Mouse (Mus musculus) adrenal gland, postnatal 36 days (tissue): Measurements from ENCODE around the gene Spns3. TPM values are rescaled to one million over a fixed set of nuclear protein-coding genes. Genes with fewer than 3 reads are reported as not detected.
"Not testable (repeated sequence)": the region's sequence is repeated elsewhere in the genome, so short reads cannot be mapped to it uniquely, and the experiment has no call there.

Experiments
- DNase-seq, 2 experiments: peaks; one replicate each; pipeline ENCODE4 v3.0.0; 2021; ENCODE audit warnings: mixed read lengths in 1 of 2
- total RNA-seq, 2 experiments: library from RNA; stranded (reverse); gene quantifications; 2 replicates each; pipeline ENCODE4 v1.2.3; 2021

Gene Spns3
- total RNA-seq, 2 experiments from 2014 or later = 0.13 to 0.23 TPM

DNA sequence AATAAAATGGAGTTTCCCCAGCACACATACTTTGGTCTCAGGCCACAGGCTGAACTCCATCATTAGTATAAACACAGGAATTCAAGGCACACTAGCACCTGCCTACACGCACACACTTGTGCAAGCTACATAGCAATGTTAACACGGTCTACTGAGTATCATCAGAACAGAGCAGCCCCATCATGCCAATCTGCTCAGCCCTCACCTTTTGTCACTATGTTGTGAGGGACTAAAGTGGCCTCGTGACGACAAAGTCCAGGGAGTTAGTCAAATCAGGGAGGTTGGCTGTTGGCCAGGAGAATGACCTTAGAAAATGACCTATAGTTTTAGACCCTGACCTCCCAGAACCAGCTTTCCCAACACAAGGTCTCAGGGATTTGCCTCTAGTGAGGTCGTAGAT, 7.8 kb upstream of the Spns3 start:
- DNase-seq = no peak

DNA sequence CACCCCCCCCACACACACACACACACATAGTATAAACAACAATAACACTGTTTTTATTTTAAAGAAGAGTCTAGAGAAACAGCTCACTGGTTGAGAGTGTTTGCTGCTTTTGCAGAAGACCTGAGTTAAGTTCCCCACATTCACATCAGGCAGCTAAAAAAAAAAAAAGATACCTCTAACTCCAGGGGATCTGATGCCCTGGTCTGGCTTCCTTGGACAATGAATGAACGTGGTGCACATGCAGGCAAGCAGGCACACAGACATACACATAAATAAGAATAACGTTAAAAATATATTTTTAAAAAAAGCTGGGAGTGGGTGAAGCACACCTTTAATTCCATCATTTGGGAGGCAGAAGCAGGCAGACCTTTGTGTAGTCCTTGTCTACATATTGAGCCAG, 6.6 kb upstream of the Spns3 start:
- DNase-seq = no peak

DNA sequence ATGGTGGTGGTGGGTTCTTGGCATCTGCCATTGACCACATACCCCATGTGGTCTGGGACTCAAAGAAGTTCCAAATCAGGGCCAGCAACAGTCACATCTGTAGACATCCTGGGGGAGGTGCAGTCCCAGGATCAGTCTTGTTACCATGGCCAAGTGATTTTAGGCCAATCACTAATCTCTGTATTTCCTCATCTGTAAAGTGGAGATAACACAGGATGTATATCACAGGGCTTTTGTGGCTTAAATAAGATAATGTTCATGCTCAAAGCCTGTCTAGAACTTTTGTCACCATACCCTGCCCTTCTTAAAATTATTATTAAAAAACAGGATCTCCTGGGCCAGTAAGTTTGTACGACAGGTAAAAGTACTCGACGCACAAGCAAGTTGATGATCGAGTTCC, 6.2 kb upstream of the Spns3 start:
- DNase-seq = no peak

DNA sequence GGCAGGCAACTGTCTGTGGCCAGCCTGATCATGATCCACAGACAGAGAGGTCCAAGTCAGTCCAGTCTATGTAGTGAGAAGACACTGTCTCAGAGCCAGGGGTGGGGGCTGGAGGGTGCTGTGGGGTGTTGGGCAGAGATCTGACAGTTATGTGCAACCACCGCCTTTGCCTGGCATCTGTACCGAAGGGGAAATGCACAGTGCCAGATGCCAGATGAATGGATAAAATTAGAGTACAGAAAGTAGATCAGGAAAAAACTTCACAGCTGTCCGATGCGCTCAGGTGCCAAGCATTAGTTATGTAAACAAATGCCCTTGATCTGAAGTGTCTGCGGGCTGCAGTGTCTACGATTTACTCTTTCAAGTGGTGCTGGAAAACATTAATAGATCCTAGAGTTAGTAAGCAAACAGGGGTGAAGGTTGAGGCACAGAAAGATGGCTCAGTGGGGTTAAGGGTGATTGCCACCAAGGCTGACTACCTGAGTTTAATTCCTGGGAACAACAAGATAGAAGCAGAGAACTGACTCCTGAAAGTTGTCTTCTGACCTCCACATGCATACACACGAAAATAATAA, 1.3 kb upstream of the Spns3 start:
- no peak for DNase-seq

GRCm38 (mm10) chr11:72547181-72547580, 3.1 kb downstream of the Spns3 start:
- DNase-seq = no peak

DNA sequence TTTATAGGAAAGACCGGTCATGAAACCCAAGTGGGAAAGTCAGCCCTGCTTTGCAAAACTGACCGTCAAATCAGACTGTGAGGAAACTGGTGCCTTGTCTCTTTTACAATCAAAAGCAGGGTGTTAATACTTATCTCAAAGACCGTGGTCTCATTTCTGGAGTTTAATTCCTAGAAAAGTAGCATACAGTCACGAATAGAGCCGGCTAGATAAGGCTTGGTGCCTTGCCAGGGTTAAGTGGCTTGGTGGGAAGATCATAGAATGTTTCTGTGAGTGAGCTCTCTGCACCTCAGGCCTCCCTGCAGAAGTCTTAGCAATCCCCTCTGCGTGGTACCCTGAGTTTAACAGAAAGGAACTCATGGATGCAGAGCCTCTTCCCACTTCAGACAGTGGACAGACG, 5.6 kb downstream of the Spns3 start:
- no peak for DNase-seq

- DNase-seq = not testable (repeated sequence)
Measured at GRCm38 (mm10) chr11:72543692-72544091, 6.6 kb downstream of the Spns3 start.

- no peak for DNase-seq
Measured at GRCm38 (mm10) chr11:72542586-72542985, 7.7 kb downstream of the Spns3 start.

- no peak for DNase-seq
Measured at GRCm38 (mm10) chr11:72541928-72542327, 8.4 kb downstream of the Spns3 start.

- peak; percentile 61 for DNase-seq
Measured at GRCm38 (mm10) chr11:72540437-72540836, 9.9 kb downstream of the Spns3 start.

DNA sequence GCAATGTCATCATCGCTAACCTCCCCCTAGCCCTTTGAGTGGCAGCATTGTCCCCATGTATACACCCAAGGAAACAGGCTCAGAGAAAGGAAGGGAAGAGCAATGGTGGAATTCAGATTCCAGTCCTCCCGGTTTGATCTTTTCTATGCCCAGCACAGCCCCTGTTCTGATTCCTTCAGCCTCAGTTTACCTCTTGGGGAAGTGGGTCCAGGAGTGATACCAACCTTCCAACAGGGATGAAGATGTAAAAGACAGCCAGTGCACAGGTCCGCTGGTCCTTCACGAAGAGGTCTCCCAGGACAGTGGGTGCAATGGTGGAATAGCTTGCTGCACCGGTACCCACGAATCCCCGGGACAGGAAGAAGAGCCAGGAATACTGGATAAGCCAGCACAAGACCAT, 11.5 kb downstream of the Spns3 start:
- DNase-seq = no peak

GRCm38 (mm10) chr11:72538037-72538755, 12.1 kb downstream of the Spns3 start:
- peak in 1 of 2 experiments; percentile 53 for DNase-seq

DNA sequence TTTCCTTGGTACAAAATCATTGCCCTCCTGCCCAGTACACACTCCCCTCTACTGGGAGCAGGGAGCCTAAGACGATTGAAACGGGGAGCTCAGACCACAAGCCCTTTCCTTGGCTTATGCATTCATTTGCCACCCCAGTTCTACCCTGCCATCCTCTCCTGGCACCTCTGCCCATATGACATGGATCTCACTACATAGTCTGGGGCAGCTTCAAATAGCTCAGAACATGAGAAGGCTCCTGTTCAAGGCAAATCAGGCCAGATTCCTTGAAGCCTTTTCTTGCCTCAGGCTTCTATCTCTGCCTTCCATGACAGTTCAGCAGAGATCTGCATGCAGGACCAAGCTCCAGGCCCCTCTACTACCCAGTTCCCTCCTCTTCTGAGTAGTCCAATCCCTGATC, 12.8 kb downstream of the Spns3 start:
- no peak for DNase-seq

GRCm38 (mm10) chr11:72535519-72535918, 14.8 kb downstream of the Spns3 start:
- DNase-seq = peak in 1 of 2 experiments; percentile 29

DNA sequence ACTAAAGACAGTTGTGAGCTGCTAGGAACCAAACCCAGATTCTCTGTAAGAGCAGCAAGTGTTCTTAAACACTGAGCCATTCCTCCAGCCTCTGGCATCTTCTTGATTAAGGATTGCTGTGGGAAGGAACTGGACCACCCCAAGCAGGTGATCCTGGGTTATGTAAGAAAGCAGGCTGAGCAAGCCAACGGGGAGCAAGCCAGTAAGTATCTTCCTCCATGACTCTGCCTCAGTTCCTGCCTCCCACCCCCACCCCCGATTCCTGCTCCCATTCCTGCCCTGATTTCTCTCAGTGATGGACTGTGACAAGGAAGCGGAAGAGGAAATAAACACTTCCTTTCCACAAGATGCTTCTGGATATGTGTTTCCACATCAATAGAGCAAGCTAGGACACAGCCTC, 17.4 kb downstream of the Spns3 start:
- no peak for DNase-seq

DNA sequence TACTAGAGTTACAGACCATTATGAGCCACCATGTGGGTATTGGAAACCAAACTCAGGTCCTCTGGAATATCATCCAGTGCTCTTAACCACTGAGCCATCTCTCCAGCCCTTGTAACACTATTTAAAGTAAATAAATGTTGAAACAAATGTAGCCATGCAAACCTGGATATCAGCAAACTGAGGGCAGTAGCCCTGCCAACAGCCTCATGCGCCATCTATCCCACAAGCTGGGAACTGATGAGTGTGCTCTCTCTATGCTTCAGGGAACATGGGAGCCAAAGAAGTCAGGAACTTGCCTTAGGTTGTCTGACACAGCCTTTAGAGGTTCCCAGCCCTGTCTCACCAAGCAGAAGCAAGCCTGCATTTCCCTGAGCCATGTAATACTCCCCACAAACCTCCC, 18.7 kb downstream of the Spns3 start:
- no peak for DNase-seq

GRCm38 (mm10) chr11:72531144-72531543, 19.2 kb downstream of the Spns3 start:
- DNase-seq = no peak

- no peak for DNase-seq
Measured at GRCm38 (mm10) chr11:72526190-72526589, 24.1 kb downstream of the Spns3 start.

DNA sequence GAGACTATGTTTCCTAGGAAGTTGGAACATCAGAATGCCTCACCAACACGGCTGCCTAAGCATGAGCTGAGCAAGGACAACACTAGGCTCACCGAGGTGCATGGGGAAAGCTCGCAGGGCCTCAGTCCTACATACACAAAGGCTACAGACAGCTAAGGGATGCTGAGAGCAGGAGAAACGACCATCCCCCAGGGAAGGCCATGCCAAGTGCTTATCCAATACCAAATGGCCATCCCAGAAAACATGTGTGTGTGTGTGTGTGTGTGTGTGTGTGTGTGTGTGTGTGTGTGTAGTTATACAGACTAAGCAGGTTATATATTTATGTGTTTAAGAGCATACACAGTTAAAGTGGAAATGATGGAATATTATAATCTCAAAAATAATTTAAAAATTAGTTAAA, 26.6 kb downstream of the Spns3 start:
- DNase-seq = no peak

DNA sequence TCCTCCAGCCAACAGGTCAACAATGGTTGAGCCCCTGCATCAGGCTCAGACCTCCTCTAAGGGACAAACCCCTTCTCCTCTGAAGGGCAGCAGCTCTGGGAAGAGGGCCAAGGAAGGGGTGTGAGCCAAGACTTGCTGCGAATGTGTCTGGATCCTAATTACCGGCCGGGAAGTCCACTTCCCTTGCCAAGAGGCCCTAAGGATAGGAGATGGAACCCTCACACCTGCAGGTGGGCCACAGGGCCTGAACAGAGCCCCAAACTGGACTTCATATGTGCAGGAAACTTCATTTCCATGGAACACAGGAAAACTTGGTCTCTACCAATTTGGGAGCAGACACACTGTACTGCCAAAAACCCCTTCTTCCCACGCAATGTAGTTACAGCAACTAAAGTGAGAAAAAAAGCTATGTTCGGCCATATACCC, 27.7 kb downstream of the Spns3 start:
- peak in 1 of 2 experiments; percentile 45 for DNase-seq

DNA sequence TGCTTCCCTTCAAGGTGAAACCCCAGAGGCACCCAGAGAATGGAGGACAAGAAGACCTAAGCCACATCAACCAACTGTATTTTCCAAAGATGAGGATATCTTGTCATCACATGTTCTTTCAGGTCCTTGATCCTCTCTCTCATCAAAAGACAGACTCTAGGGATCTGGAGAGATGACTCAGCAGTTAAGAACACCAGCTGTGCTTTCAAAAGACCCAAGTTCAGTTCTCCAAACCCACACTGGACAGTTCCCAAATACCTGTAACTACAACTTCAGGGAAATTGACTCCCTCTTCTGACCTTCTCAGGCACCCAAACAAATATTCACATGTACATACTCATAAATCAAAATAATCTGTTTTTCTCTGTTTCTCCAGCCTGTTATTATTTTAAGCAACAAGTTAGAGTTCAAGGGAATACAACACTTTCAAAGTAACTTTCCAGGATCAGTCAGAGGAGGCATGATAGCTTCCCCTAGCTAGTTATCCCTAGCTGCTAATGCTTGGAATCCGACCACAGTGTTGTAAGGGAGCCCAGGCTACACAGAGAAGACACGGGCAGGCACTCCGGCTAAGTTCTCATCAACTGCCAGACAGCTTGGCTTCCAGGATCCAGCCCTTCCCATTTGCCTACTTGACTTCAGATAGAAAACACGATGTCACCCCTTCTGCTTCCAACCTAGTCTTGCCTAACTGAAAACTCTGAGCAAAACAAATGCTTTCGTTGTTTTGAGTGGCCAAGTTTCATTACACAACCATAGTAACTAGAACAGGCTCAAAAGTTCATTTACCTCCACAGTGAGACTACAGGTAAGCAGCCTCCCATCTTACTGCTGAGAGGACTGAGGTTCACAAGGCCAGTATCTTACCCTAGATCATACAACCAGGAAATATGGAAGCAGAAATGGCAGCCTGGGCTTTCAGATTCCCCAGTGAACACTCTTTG, 28.4 kb downstream of the Spns3 start:
- peak in 1 of 2 experiments; percentile 13 for DNase-seq

DNA sequence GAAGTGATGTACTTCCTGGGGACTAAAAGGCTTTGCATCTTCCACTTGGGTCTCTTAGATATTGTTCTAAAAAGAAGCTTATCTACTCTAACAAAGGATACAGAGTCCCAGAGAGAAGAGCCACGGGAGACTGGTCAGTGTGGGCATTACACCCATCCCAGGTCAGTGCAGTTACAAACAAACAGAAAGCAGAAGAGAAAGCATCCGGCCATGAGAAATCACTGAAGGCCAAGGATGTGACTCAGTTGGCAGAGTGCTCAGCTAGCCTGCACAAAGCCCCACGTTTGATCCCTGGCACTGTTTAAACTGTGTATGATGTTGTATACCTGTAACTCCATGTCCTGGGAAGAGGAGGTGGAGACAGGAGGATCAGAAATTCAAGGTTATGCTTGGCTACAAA, 30.4 kb downstream of the Spns3 start:
- DNase-seq = peak in 1 of 2 experiments; percentile 33

DNA sequence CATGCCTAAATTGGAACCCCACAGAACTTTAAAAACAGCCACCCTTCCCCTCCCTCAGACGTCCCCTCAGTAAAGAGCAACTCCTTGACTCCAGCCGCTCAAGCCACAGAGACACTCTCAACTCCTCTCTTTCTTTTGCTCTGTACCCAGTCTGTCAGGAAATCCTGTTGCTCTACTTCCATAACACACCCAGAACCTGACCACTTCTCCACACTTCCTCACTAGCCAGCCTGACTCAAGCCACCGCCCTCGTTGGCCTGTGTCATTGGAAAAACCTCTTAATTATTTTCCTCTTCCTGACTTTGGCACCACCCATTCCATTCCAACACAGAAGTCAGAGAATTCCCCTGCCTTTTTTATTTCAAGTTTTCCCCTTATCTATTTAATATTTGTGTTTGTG, 31.1 kb downstream of the Spns3 start:
- no peak for DNase-seq
